12 mouse cellular contexts compared by ENCODE assay signal in genomic region chr1:164453739-164454138, GRCm38 (mm10). TPM values are rescaled to one million over a fixed set of nuclear protein-coding genes. Genes with fewer than 3 reads are reported as not detected.
DNase-seq lines count a peak whose midpoint lies in the region; ATAC-seq and TF ChIP-seq lines count a peak whose summit lies in the region.
"Had no signal": no experiment of that assay in that cellular context is flagged by ENCODE, and none has a peak within 500 bp of the region (broad histone marks: within the 10 kb centered on the region; RNA-seq: fewer than 3 reads in every experiment).

No protein-coding gene starts in this region.

- H3K27me3 ChIP-seq in liver, postnatal 0 days (ENCODE audit: insufficient read depth, low read length): peaks cover 23% of the 10 kb centered on the region
- peaks cover 48% of the 10 kb centered on the region for H3K27me3 ChIP-seq in liver, embryonic 12.5 days (replicated peaks)
- no peaks in the 10 kb centered on the region for H3K27me3 ChIP-seq in thymus, adult 2 months (ENCODE audit: control insufficient read depth, insufficient read depth, low read length)
- H3K27me3 ChIP-seq in liver, embryonic 11.5 days (replicated peaks; ENCODE audit: control insufficient read depth, insufficient read depth, low read length): peaks cover 38% of the 10 kb centered on the region

- peak overlapping the region; percentile 76 for H3K4me2 ChIP-seq in liver, postnatal 0 days (ENCODE audit: low read depth, low read length)
- no peak overlapping the region for H3K4me2 ChIP-seq in liver, embryonic 12.5 days
- no peak overlapping the region for H3K4me2 ChIP-seq in liver, embryonic 11.5 days

- WGBS in liver, postnatal 0 days (ENCODE audit: insufficient replicate concordance): 37% methylated on average over 5 of the region's 5 CpGs
- WGBS in liver, embryonic 12.5 days (ENCODE audit: insufficient replicate concordance): 51% methylated on average over 5 of the region's 5 CpGs
- 2% methylated on average over 5 of the region's 5 CpGs for WGBS in thymus, adult 2 months
- WGBS in liver, embryonic 11.5 days: 58% methylated on average over 5 of the region's 5 CpGs

- H3K4me1 ChIP-seq in liver, postnatal 0 days (ENCODE audit: insufficient read depth): peaks cover 16% of the 10 kb centered on the region
- H3K4me1 ChIP-seq in liver, embryonic 12.5 days: peaks cover 15% of the 10 kb centered on the region; the same call in 1 of the 2 replicates
- peaks cover 53% of the 10 kb centered on the region for H3K4me1 ChIP-seq in thymus, adult 2 months (replicated peaks; ENCODE audit: control insufficient read depth, insufficient read depth, low read length)
- peaks cover 7% of the 10 kb centered on the region for H3K4me1 ChIP-seq in liver, embryonic 11.5 days (replicated peaks; ENCODE audit: control insufficient read depth, insufficient read depth, low read length)

- TF ChIP-seq EP300 in liver, postnatal 0 days (IDR thresholded peaks at IDR 0.05; ENCODE audit: low read depth): no peak

- no peaks in the 10 kb centered on the region for H3K9me3 ChIP-seq in liver, postnatal 0 days (ENCODE audit: low read length)
- no peaks in the 10 kb centered on the region for H3K9me3 ChIP-seq in liver, embryonic 12.5 days (replicated peaks)
- H3K9me3 ChIP-seq in liver, embryonic 11.5 days (ENCODE audit: control insufficient read depth, low read length): no peaks in the 10 kb centered on the region
- H3K9me3 ChIP-seq: embryonic facial prominence, embryonic 10.5 days; limb, embryonic 12.5 days; midbrain, embryonic 12.5 days had no signal

- H3K27ac ChIP-seq in gastrocnemius, adult 2 months: peak overlapping the region; percentile 92
- H3K27ac ChIP-seq in liver, postnatal 0 days (ENCODE audit: low read depth): 0 out of 2 replicates have a peak overlapping the region, but pooled peaks have one; percentile 51
- no peak overlapping the region for H3K27ac ChIP-seq in liver, embryonic 12.5 days
- peak overlapping the region; percentile 94 for H3K27ac ChIP-seq in thymus, adult 2 months (ENCODE audit: control insufficient read depth, insufficient read depth, low read length)
- no peak overlapping the region for H3K27ac ChIP-seq in liver, embryonic 11.5 days (ENCODE audit: low read depth, low read length)
- H3K27ac ChIP-seq: embryonic facial prominence, embryonic 10.5 days; limb, embryonic 12.5 days; midbrain, embryonic 12.5 days had no signal

- peaks cover 20% of the 10 kb centered on the region for H3K36me3 ChIP-seq in liver, postnatal 0 days (replicated peaks; ENCODE audit: insufficient read depth, low read length)
- H3K36me3 ChIP-seq in liver, embryonic 12.5 days: no peaks in the 10 kb centered on the region
- peaks cover 6% of the 10 kb centered on the region; the same call in 1 of the 2 replicates for H3K36me3 ChIP-seq in thymus, adult 2 months (ENCODE audit: control insufficient read depth, insufficient read depth, low read length)
- H3K36me3 ChIP-seq in liver, embryonic 11.5 days (ENCODE audit: control insufficient read depth, insufficient read depth, low read length): 0 out of 2 replicates have a peak, but pooled peaks cover 4% of the 10 kb centered on the region
- H3K36me3 ChIP-seq: limb, embryonic 12.5 days had no signal

- TF ChIP-seq POLR2A in thymus, adult 2 months (IDR thresholded peaks at IDR 0.05; ENCODE audit: control insufficient read depth, extremely low read depth, insufficient read depth, low read length, poor library complexity): no peak

- H3K4me3 ChIP-seq in gastrocnemius, adult 2 months: peak overlapping the region; percentile 88
- H3K4me3 ChIP-seq in liver, postnatal 0 days (ENCODE audit: low read depth, low read length): peak overlapping the region; percentile 73; the same call in 1 of the 2 replicates
- H3K4me3 ChIP-seq in liver, embryonic 12.5 days: no peak overlapping the region
- H3K4me3 ChIP-seq in thymus, adult 2 months (ENCODE audit: control insufficient read depth, insufficient read depth, low read length): peak overlapping the region; percentile 32
- no peak overlapping the region for H3K4me3 ChIP-seq in liver, embryonic 11.5 days (ENCODE audit: low read depth, low read length)
- H3K4me3 ChIP-seq: embryonic facial prominence, embryonic 10.5 days; limb, embryonic 12.5 days had no signal

- no peak for ATAC-seq in liver, postnatal 0 days
- ATAC-seq in liver, embryonic 12.5 days: no peak
- peak; percentile 20 for ATAC-seq in megakaryocyte, adult 5-6 weeks (ENCODE audit: poor library complexity, severe bottlenecking)
- ATAC-seq in liver, embryonic 11.5 days (replicated peaks; ENCODE audit: low FRiP score): no peak

- intact Hi-C loops in gastrocnemius, adult 2 months (cut with DNase I): no loop called here
- intact Hi-C loops in gastrocnemius, postnatal 14 days (cut with DNase I; ENCODE audit: low total_unique reads): no loop called here

- no peak overlapping the region for H3K9ac ChIP-seq in liver, postnatal 0 days (replicated peaks)
- H3K9ac ChIP-seq in liver, embryonic 12.5 days: no peak overlapping the region
- H3K9ac ChIP-seq in liver, embryonic 11.5 days (ENCODE audit: low read depth, low read length): no peak overlapping the region
- H3K9ac ChIP-seq: limb, embryonic 12.5 days; midbrain, embryonic 12.5 days had no signal

- TF ChIP-seq CTCF in gastrocnemius, adult 2 months (IDR thresholded peaks at IDR 0.05): no peak
- no peak for TF ChIP-seq CTCF in liver, postnatal 0 days (IDR thresholded peaks at IDR 0.05; ENCODE audit: low read depth)
- TF ChIP-seq CTCF in thymus, adult 2 months (IDR thresholded peaks at IDR 0.05; ENCODE audit: borderline replicate concordance, control insufficient read depth, extremely low read depth, insufficient read depth, low read length, poor library complexity): no peak

- DNase-seq in gastrocnemius, adult 2 months: no peak
- DNase-seq in gastrocnemius, postnatal 14 days: no peak
- no peak for DNase-seq in liver, postnatal 0 days
- DNase-seq in thymus, adult 2 months: peak; percentile 84
- DNase-seq in frontal cortex, postnatal 25 days (ENCODE audit: low spot score in 2 of 2): no peak
- DNase-seq in liver, embryonic 11.5 days (ENCODE audit: low spot score): no peak
- DNase-seq: adrenal gland, adult 2 months had no signal

RNA-seq across cellular contexts. Expression of gene Atp1b1, which starts 4.4 kb away (rescaled TPM):
- 100 to 1,000 TPM; 115 to 262 TPM for total RNA-seq in gastrocnemius, adult 2 months (2021)
- total RNA-seq in gastrocnemius, postnatal 14 days (2021): 100 to 1,000 TPM; 147 to 159 TPM
- 38.6 and 38.8 TPM in 2 replicates for polyA plus RNA-seq in liver, postnatal 0 days (2015; fragmentation: Nextera tagmentation; extraction: Ambion mirVana)
- polyA plus RNA-seq in liver, embryonic 12.5 days (2016; fragmentation: Nextera tagmentation; extraction: Ambion mirVana): 11.4 and 12.8 TPM in 2 replicates
- total RNA-seq in megakaryocyte, adult 5-6 weeks (2015): 9.8 and 12.9 TPM in 2 replicates
- total RNA-seq in megakaryocyte, adult 5-6 weeks (2017): 7.7 and 9.9 TPM in 2 replicates
- polyA plus RNA-seq in thymus, adult 2 months (2012; rRNA removed): 56.5 and 59.4 TPM in 2 replicates
- 18.2 and 18.6 TPM in 2 replicates for polyA plus RNA-seq in liver, embryonic 11.5 days (2014; fragmentation: Nextera tagmentation; extraction: Ambion mirVana)

Comparison
In these comparisons a context has a peak if more than half of its experiments do, and no peak if none do; other contexts are left out.
1. H3K27ac ChIP-seq: peak in gastrocnemius, adult 2 months (single experiment), liver, postnatal 0 days (single experiment) and thymus, adult 2 months (single experiment); none in liver, embryonic 12.5 days (single experiment) and liver, embryonic 11.5 days (single experiment).
2. H3K4me3 ChIP-seq: peak in gastrocnemius, adult 2 months (single experiment), liver, postnatal 0 days (single experiment) and thymus, adult 2 months (single experiment); none in liver, embryonic 12.5 days (single experiment) and liver, embryonic 11.5 days (single experiment).